Mouse (Mus musculus): Measurements from ENCODE around the gene Dnajc9. TPM values are rescaled to one million over a fixed set of nuclear protein-coding genes. Genes with fewer than 3 reads are reported as not detected.

Gene Dnajc9
- total RNA-seq (2021): 10 to 100 TPM; 28.8 to 33.6 TPM
- polyA plus RNA-seq (2012; rRNA removed): 36.4 and 40.3 TPM in 2 replicates
- long read RNA-seq, transcript Dnajc9-201 (5 exons, 1,631 nt): major isoform, 20 of 23 reads
- long read RNA-seq, partial matches to known transcripts: 0 of 23 reads
- long read RNA-seq, other reads (novel, unspliced or antisense): 1 of 23 reads

DNA sequence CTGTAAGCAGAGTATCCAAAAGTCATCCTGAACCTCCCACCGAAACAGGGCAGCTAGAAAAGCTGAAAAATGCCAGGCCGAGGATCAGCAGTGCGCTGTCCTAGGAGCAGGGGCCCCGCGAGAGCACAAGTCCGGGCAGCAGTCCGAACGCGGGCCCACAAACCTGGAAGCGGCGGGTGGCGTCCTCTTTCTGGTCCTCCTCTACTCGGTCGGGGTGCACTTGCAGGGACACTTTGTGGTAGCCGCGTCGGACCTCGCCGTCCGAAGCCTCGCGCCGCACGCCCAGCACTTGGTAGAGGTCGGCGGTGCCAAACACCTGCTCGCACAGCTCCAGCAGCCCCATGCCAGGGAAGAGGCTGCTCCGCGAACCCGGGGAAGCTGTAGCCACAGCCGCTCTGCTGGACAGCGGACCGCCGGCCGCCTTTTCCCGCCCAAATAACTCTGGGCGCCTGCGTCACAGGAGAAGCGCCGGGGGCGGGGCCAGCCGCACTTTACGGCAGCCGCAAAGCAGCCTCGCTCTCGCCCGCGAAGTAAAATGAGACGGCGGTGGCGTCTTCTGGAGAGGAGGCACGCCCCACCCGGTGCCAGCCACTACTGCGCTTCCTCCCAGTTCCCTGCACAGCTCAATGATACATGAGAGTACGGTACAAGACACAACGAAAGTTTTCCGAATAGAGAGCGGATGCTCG lies at the start of gene Dnajc9:
Dnajc9 (minus strand) TSS at position 470 of the 689 bp plus-strand sequence.
- peak; percentile 97 for DNase-seq

DNA sequence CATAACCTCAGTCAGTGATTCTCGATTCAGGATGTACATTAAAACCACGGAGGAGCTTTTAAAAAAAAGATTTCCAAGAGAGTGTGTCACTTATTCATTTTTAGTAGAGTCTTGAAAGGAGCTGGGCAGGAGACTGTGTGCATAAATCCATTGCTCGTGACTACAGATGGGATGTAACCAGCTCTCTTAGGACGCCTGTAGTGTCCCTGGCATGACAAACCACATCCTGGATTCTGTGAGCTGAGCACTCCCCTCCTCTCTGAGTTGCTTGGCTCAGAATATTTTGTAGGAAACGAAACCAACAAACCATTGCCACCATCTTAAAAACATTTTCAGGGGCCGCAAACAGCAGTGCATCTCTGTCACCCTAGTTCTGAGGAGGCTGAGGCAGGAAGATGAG lies 48.3 kb upstream of the Dnajc9 start:
- DNase-seq: no peak

DNA sequence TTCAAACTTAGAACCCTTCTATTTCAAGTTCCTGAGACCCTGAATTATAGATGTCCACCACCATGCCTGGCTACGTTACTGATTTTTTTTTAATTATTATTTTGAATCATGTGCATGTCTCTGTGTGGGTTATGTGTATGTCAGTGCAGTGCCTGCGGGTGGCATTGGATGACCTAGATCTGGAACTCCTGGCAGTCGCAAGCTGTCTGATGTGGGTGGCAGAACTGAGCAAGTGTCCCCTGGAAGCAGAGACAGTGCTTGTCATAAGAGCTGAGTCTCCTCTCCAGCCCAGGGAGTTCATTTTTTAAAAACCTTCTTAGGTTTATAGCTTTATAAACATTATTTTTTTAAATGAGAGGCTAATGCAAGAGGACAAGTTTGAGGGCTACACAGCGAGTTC lies 43.7 kb upstream of the Dnajc9 start:
- DNase-seq: no peak

DNA sequence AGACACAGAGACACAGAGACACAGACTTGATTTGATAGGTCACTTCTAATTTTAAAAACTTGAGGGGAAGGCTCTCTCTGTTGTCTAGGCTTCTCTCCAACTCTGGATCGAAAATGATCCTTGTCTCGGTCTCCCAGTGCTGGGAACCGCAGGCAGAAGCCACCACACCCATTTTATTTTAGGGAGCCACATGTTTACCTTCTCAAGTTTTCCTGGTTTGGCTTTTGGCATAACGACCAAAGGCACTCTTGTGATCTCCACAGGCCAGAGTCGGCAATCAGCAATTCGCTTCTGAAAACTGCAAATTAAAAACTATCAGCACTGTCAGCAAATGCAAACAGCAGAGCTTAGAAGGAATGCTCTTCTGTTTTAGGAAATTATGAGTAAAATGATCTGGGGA lies 43.0 kb upstream of the Dnajc9 start:
- DNase-seq: no peak

DNA sequence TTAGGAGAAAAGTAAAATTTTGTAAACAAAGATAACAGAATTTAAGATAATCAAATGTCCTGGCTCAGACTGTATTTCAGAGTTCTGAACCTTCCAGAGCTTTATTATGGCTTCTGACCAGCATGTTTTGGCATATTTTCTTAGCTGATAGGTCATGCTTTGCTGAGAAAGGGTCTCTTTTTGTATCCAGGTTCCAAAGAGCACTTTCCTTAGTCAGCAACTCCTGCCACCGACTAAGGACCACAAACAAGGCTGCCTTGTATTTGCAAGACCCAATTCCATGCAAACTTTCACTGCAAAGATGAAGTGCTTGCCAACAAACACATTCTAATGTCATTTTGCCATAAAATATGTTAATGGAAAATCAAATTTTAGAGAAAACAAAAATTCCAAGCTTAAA lies 41.1 kb upstream of the Dnajc9 start:
- DNase-seq: no peak

DNA sequence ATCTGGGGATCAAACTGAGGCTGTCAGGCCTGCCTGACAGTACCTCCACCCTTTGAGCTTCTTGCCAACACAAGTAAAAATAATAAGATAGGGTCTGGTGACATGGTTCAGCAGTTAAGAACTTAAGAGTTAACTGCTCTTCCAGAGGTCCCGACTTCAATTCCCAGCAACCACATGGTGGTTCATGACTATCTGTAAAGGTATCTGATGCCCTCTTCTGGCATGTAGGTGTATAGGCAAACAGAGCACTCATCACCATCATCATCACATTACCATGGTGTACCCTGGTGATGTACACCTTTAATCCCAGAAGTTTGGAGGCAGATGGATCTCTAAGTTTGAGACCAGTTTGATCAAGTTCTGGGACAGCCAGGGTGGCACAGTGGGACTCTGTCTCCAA lies 39.9 kb upstream of the Dnajc9 start:
- DNase-seq: no peak

DNA sequence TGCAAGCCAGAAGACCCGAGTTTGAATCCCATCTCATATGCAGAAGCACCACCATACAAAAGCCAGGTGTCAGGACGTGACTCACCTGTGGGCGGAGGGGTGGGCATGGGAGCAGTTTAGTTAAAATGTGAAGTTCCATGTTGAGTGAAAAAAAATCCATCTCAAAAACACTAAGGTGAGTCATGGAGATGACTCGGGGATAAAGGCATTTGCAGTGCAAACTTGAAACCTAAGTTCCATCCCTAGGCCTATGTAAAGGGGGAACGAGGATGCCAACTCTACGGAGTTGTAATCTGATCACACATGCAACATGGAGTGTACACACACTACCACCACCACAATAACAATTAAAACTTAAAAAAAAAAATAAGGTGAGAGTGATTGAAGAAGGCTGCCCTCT lies 34.3 kb upstream of the Dnajc9 start:
- no peak for DNase-seq

DNA sequence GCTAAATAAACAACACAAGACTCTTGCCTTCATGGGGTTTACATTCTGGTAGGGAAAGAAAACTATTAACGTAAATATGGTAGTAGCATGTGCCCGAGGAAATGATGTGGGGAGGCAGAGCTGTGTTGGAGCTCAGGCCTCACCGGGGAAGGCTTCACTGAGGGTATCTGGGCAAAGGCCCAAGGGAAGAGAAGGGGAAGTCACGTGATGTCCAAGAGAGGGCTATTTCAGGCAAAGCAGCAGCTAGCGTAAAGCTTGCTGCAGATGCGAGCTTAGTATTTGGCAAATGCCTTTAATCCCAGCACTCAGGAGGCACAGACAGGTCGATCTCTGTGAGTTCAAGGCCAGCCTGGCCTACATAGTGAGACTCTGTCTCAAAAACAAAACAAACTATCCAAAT lies 33.5 kb upstream of the Dnajc9 start:
- no peak for DNase-seq

DNA sequence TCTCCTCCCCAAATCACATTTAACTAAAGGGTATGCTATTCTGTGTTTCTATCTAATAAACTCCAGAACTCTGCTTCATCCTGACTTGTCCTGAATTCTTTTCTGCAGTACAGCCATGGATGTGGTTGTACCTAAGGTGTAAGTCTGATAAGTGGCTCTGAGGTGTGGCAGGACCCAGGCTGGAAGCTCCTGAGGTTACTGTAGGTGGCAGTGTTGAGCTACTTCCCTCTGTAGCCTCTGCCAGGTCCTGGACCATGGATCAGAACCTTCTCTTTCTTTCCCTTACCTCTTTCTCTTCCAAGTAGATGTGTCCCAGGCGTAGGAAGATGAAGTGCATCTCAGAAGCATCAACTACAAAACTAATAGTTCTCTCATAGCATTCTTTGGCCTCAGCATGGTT lies 11.4 kb upstream of the Dnajc9 start:
- peak; percentile 49 for DNase-seq

DNA sequence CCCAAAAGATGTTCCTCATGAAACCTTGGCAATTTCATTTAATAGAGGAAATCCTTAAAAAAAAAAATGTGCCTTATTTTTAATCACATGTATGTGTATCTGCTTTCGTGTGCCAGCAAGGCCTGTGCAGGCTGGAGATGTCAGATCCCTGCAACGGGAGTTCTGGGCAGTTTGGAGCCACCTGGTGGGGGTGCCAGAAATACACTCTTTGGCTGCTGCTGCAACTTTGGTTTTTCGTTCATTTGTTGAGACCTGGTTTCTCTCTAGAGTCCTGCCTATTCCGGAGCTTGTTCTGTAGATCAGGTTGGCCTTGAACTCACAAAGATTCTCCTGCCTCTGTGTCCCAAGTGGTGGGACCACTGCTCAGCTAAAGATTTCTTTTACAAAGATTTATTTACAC lies 10.2 kb upstream of the Dnajc9 start:
- peak; percentile 66 for DNase-seq

DNA sequence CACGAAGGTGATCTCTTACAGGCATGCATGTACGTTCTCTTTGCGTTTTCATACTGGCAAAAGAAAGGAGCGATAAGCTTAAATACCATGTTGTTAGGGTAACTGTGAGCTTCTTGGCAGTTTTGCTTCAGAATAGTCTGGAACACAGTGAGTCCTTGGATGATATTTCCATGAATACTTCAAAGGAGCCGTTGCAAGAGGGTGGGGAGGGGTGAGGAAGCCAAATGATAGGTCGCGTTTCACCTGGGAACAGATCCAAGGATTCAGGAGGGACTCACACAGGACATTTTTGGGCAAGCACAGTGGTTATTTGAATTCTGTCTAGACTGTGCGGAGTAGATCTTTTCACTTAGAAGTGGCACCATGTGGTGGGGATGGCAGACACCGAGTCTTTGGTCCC lies 8.5 kb upstream of the Dnajc9 start:
- peak; percentile 63 for DNase-seq

DNA sequence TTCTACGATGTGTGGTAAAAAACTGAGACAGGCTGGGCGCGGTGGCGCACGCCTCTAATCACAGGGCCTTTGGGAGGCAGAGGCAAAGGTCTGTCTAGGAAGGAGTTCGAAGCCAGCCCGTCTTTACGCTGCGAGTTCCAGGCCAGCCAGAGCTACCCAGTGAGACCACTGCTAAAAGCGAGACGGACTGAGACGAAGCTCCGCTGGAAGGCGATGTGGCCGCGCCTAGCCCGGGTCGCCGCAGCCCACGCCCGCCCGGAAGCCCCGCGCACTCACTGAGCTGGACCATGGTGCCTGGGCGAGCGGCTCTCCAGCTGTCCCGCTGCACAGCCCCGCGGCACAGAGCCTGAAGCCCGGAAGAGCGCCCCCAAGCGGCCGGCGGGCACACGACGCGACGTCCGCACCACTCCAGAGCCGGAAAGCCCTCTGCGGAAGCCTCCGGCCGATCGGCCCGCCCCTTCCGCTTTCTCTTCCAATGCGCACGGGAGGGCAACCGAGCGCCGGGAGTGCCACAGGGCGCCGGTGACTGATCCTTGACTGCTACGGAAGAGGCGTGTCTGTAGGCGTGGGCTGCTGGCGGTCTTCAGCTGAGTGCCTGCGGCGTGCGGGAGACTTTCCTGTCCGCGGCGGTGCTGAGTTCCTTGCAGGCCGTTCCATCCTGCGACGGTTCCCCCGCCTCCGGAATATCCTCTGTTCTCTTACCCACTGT lies 4.6 kb upstream of the Dnajc9 start, which contains the start of gene Mrps16:
Mrps16 (minus strand) TSS at position 430 of the 709 bp plus-strand sequence.
- peak; percentile 97 for DNase-seq

DNA sequence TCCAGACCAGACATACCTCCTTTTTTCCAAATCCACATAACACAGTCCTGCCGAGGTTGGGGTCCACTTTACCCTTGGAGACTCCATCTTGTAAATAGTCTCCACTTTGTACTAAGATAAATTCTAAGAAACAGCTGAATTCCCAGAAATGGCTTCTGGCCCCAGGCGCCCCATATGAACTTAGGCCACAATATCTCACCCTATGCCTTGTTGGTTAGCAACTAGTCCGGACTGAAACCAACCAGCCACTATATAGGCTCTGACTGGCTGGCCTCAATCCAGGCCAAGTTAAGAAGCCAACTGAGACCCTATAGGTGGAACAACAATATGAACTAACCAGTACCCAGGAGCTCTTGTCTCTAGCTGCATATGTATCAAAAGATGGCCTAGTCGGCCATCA lies 3.6 kb upstream of the Dnajc9 start:
- no peak for DNase-seq

DNA sequence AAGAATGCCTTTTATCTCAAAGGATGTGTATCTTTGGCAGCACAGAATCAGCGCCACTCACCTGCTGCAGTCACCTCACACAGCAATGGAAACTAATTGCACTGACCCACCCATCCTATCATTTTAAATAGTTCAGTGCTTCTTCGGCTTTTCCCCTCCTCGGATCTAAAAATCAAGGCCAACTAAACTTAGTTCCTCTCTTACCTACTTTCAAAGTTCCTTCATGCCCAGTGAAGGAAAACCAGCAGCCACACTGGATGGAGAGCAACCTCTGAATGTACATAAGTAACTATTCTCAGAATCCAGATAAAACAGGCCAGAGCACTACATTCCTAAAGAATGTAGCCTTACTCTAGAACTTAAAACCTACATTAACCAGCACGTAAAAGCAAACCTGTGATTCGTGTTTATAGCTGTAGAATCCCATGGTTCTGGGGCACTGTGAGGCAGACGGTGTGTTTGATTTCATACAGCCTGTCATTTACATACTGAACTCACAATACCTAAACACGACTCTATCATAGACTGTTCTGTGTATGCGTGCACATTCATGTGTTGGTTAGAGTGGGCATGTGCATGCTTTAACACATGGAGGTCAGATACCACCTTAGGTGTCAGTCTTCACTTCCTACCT lies 853 bp upstream of the Dnajc9 start:
- DNase-seq: no peak

DNA sequence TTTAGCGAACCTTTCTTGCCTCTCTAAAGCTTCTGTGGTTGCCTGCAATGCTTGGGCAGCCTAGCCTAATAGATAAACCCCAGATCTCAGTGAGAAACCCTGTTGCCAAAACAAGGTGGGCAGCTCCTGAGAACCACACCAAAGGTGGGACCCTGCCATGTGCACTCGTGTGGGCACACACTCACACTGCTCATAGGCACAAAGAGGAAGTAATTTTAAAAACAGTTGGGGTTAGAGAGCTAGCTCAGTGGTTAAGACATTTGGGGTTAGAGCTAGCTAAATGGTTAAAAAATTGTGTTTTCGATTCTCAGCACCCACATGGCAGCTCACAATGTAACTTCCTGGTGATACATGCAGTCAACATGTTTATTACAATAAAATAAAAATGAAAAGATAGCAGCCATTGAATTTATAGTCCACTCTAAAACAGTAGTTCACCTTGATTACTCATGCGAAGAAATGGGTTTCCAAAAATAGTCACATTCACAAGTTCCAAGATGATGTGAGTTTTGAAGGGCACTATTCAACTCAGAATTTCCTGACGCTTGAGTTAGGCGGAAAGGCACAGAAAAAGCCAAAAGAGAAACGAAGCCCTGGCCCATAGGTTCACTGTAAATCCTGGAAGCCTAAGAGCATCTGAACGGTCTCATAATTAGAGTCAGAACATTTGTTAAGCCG lies 8.8 kb downstream of the Dnajc9 start:
- DNase-seq: no peak

DNA sequence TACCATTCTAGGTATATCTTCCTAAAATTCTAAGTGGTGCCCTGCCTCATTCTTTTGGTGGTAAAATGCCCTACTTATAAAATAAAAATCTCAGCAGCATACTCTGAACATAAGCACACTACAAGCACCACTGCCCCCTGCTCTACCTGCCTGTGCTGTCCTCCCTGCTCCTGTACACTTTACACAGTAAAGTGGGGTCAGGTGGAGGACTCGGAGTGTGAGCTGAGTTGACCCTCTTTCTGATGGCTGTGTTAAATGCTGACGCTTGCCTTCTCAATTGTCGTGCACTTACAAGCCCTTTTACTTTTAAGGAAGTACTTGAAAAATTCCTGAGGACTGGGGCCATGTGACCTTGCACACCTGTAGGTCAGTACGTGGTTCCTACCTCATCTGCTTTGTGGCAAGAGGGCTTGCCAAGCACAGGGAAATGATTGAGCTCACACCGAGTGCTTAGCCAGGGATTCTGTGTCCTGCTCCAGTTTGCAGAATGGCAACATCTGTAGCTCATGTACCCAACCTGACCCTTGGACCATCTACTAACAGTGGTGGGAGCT lies 9.5 kb downstream of the Dnajc9 start:
- no peak for DNase-seq

DNA sequence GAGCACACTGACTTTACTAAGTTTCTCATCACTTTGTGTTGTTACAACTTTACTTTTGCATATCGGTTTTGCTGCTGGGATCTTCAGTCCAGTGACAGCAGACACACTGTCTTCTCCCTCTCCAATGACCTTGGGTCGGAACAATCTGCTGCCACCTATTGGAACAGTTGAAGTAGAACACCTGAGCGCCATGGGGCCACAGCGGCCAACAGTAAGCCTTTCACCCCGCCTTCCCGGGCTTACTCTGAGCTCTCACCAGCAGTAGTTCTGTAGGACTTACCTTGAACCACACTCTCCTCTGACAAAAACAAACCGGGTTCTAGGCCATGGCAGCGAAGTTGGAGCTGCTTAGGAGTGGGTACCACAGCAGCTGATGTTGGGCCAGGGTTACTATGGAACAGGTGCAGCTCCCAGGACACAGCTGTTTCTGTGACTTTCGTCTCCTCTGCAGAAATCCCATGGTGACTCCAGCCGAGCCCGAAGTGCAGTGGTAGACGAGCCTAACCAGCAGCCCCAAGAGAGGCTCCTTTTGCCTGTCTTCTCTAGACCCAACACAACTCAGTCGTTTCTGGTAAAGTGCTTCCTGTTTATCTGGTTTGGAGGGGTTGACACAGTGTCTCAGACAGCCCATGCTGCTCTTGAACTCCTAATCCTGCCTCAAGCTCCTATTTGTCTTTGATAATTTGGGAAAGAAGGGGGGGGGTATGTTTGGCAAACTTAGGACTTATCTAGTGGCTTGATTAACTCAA lies 10.2 kb downstream of the Dnajc9 start:
- peak; percentile 70 for DNase-seq

DNA sequence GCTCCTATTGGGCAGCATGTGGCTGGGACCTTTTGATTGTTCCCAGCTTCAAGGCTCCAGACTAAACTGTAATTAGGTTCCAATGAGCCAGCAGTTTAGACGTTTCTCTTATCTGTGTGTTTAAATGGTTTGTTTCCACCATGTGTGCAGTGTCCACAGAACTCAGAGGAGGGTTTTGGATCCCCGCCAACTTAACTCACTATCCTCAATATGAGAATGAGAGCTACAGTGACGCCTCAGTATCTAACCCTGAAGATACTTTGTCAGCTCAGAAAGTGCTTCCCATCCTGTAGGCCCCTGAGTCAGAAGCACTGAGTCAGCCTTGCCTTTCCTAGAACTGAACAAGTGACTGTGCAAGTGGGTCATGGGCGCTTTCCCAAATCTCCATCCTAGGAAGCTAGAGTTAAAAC lies 11.6 kb downstream of the Dnajc9 start:
- DNase-seq: peak; percentile 79

DNA sequence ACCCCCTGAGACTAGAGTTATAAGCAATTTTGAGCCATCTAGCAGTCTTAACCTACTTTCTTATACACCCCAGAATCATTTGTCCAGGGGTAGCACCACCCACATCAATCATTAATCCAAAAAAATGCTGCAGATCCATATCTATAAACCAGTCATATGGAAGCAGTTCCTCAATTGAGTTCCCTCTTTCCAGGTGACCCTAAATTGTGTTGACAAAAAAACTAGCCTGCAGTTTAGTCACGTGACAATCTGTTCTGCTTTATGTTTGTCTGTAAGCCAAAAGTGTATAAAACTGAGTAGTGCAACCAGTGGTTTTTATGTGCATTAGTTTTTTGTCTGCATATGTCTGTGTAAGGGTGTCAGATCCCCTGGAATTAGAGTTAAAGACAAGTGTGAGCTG lies 16.9 kb downstream of the Dnajc9 start:
- no peak for DNase-seq

DNA sequence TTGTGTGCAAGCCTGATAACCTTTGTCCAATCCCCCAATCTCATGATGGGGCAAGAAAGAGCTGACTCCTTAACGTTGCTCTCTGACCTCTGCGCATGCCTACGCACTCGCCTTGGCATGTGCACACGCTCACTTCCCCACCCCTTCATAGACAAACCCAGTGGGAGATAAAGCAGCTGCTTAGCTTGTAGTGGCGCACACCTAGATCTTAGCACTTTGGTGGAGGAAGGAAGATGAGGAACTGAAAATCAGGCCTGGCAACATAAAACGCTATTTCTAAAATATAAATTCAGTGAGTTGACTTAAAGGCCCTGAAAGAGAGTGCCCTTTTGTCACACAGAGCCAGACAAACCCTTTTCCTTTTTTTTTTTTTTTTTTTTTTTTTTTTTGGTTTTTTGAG lies 17.9 kb downstream of the Dnajc9 start:
- no peak for DNase-seq

DNA sequence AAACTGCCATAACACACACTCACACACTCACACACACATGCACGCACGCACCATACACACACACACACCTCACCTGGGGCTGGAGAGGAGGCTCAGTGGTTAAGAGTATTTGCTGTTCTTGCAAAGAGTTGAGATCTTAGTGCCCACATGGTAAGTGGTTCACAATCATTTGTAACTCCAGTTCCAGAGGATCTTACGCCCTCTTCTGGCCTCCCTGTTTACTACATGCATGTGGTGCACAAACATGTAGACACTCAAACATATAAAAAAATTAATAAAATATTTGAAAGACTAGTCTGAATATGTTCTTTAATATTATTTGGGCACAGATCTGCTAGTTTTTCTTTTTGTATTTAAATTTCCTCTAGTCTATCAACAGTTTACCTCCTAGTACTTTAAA lies 20.4 kb downstream of the Dnajc9 start:
- DNase-seq: no peak
